Mouse (Mus musculus) heart, adult 18-20 months (tissue): ENCODE results near the gene Olfr166. TPM values are rescaled to one million over a fixed set of nuclear protein-coding genes. Genes with fewer than 3 reads are reported as not detected.
"Not testable (repeated sequence)": the region's sequence is repeated elsewhere in the genome, so short reads cannot be mapped to it uniquely, and the experiment has no call there.

ENCODE experiments used
- DNase-seq, 2 experiments: peaks; one replicate each; pipeline ENCODE4 v3.0.0; 2021 to 2022; ENCODE audit warnings: mixed read lengths in 1 of 2
- long read RNA-seq, 2 experiments: library from polyadenylated mRNA; stranded (forward); transcript quantifications; one replicate each; pipeline ENCODE4 v2.0.0; 2021
- total RNA-seq, 2 experiments: library from RNA; stranded (reverse); gene quantifications; 2 replicates each; pipeline ENCODE4 v1.2.3; 2021

Gene Olfr166
- not detected for total RNA-seq
- long read RNA-seq, experiment 1, result 0 reads
- long read RNA-seq, experiment 2, result 0 reads

DNA sequence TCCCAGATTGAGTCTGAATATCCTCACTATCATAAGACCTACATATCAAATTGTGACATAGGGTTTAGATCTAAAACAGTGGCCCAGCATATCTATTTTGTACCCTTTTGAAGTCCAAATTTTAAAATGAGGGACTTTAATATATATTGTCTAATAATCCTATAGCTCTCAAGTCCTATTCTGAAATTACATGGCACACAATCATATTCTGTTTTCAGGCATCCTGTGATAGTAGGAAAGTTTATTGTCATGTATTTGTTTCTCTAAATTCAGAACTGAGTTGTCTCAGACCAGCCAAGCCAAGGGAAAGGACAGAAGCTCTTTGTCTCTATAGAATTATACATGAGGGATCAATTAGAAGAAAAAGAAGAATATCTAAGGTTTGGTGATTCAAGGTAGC, at the start of gene Olfr166:
Gene Olfr166 (plus strand): TSS at position 301 of the 400 bp plus-strand sequence.
- DNase-seq, result no peak

DNA sequence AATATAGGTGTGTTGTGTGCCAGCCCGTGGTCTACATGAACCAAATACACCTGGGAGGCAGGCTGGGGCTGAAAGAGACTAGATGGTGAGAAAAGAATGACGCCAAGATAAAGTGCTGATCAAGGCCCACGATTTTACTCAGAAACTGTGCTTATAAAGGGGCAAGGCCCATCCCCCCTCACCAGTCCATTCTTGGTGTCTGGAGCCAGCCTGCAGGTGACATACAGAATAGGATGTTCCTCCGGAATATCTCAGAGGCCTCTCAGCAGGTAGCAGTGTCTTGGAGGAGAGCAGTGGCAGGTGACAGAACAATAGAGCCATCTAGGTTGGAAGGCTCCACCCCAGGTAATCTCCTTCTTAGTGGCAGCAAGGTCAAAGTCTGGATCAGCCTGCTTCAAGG, 24.8 kb upstream of the Olfr166 start:
- not testable (repeated sequence) for DNase-seq

DNA sequence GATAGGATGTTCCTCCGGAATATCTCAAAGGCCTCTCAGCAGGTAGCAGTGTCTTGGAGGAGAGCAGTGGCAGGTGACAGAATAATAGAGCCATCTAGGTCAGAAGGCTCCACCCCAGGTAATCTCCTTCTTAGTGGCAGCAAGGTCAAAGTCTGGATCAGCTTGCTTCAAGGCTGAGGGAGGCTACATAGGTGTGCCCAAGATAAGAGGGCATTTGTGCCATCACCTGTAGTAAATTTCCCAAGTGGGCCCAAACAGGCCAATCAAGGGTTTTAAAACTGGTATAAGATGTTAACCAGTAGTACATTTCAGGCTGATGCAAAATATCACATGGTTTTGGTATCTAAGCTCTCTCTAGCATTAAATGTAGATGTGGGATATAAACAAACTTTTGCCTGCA, 19.1 kb upstream of the Olfr166 start:
- no peak for DNase-seq

DNA sequence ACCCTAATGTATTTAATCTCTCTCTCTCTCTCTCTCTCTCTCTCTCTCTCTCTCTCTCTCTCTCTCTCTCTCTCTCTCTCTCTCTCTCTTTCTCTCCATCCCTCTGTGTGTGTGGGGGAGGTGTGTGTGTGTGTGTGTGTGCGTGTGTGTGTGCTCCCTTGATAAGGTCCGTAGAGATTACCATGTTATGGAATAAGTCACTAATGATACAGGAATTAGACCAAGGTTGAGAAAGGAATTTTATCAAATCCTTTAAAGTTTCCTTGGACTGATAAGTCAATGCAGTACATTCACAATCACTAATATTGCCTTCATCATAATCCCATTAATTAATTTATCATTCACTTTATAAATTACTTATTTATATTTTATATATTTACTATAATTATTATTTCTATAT, 38.7 kb downstream of the Olfr166 start, which contains the start of gene Olfr167:
Gene Olfr167 (minus strand): TSS at position 101 of the 400 bp plus-strand sequence.
- no peak for DNase-seq

DNA sequence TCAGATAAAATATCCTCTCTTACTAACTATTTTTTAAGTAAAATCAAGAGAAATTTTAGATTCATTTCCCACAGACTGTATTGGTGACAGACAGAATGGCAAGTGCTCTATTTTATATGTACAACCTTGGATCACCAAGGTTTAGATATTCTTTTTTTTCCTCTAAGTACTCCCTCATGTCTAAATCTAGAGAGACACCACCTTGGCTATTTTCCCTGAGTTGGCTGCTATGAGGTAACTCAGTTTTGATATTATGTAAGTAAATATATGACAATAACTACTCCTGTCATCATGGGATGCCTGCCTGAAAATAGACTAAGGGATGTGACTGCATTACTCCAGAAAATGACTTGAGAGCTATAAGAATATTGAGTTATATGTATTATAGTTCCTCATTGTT, 52.0 kb downstream of the Olfr166 start, which contains the start of gene Olfr168:
Gene Olfr168 (minus strand): TSS at position 101 of the 400 bp plus-strand sequence.
- no peak for DNase-seq

Other genes starting within 250 kb of the Olfr166 start
- gene Olfr164, start 169.6 kb upstream of the Olfr166 start, total RNA-seq, result not detected
- gene Olfr165, start 60.6 kb upstream of the Olfr166 start, total RNA-seq, result not detected
- gene Olfr167, start 38.6 kb downstream of the Olfr166 start, total RNA-seq, result not detected
- not detected for gene Olfr168, start 51.9 kb downstream of the Olfr166 start, total RNA-seq
- gene Olfr169, start 88.1 kb downstream of the Olfr166 start, total RNA-seq, result not detected
- not detected for gene Olfr170, start 128.2 kb downstream of the Olfr166 start, total RNA-seq
- gene Olfr171, start 146.2 kb downstream of the Olfr166 start, total RNA-seq, result not detected
- under 1 TPM in 1 of 2 experiments, not detected in 1; 0.12 TPM for gene Lamp3, start 222.7 kb downstream of the Olfr166 start, total RNA-seq